Mouse (Mus musculus): ENCODE results near the gene Sp140. TPM values are rescaled to one million over a fixed set of nuclear protein-coding genes. Genes with fewer than 3 reads are reported as not detected.

Sp140 gene
- polyA plus RNA-seq, 1 experiment from 2014 or later: 1.3 TPM

DNA sequence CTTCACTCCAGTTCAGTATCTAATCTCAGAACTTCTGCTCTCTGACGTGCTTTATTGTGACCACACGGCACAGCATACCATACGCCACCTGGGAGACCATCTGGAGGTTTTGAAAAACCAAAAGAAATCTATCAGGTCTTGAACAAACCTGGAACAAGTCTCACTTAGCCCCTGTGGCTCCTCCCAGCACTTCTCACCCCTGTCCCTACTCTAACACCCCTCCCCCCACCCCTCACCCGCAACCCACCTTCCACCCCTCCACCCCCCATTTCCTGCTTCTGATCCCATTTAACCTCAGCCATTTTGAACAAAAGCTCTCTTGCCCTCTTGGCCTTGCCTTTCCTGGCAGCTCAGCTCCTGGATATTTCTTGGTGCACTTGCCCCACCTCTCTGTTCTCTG is 80.0 kb downstream of the Sp140 start:
- Histone ChIP-seq H3K4me1 (ENCODE audit: control insufficient read depth, insufficient read depth, low read length) (no peaks in the 10 kb centered on the region), H3K9me3 (ENCODE audit: control insufficient read depth, low read length) (no peaks in the 10 kb centered on the region), H3K27me3 (ENCODE audit: control insufficient read depth, insufficient read depth, low read length) (no peaks in the 10 kb centered on the region), H3K4me2 (no peak overlapping the region), H3K36me3 (ENCODE audit: control insufficient read depth, insufficient read depth, low read length) (no peaks in the 10 kb centered on the region), H3K9ac (ENCODE audit: low read length) (no peak overlapping the region), H3K27ac (ENCODE audit: low read depth, low read length) (no peak overlapping the region), H3K4me3 (ENCODE audit: low read depth, low read length) (no peak overlapping the region)
- 63% methylated on average over 4 of the region's 4 CpGs for WGBS
- no peak for DNase-seq (ENCODE audit: low spot score, missing footprints)
- no peak for ATAC-seq (ENCODE audit: low FRiP score)

DNA sequence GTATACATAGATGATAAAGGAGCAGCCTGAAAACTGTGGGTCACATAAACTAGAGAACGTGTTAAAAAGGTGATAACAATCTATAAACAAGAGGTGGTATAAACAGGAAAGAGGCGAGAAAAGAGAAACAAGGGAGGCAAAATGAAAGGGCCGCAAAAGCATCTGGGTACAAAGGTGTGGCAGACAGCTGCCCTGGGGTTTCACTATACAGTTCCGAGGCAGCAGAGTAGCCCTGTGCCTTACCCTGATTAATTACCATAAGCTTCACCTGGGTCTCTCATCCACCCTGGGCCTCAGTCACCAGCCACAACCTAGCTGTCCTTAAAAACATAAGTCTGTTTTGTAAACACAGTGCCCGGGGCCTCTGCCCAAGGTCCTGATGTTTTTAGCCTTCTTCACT is 86.5 kb downstream of the Sp140 start:
- no peak overlapping the region for H3K9ac ChIP-seq (ENCODE audit: low read length)
- 79% methylated on average over 5 of the region's 5 CpGs for WGBS
- H3K27me3 ChIP-seq (ENCODE audit: control insufficient read depth, insufficient read depth, low read length): no peaks in the 10 kb centered on the region
- H3K27ac ChIP-seq (ENCODE audit: low read depth, low read length): no peak overlapping the region
- DNase-seq (ENCODE audit: low spot score, missing footprints) (no peak), ATAC-seq (ENCODE audit: low FRiP score) (no peak)
- no peaks in the 10 kb centered on the region for H3K4me1 ChIP-seq (ENCODE audit: control insufficient read depth, insufficient read depth, low read length)
- H3K4me3 ChIP-seq (ENCODE audit: low read depth, low read length): no peak overlapping the region
- H3K9me3 ChIP-seq (ENCODE audit: control insufficient read depth, low read length): no peaks in the 10 kb centered on the region
- H3K4me2 ChIP-seq: no peak overlapping the region
- no peaks in the 10 kb centered on the region for H3K36me3 ChIP-seq (ENCODE audit: control insufficient read depth, insufficient read depth, low read length)

DNA sequence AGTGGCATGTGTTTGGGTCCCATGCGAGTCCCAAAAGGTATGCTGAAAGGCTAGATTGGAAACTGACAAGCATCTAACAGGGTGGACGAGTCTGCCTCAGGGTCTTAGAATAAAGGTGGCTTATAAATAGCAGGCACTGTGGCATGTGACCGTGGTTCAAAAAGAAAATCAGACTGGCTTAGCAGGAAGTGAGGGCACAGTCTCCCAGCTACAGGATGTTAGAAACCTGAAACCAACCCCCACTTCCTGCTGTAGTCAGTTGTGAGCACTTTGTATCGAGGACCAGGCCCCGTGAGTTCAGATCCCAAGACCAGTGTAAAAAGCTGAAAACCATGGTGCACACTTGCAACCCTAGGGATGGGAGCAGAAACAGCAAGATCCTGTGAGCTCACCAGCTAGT is 87.2 kb downstream of the Sp140 start:
- WGBS: 83% methylated on average over 5 of the region's 5 CpGs
- no peak for DNase-seq (ENCODE audit: low spot score, missing footprints)

DNA sequence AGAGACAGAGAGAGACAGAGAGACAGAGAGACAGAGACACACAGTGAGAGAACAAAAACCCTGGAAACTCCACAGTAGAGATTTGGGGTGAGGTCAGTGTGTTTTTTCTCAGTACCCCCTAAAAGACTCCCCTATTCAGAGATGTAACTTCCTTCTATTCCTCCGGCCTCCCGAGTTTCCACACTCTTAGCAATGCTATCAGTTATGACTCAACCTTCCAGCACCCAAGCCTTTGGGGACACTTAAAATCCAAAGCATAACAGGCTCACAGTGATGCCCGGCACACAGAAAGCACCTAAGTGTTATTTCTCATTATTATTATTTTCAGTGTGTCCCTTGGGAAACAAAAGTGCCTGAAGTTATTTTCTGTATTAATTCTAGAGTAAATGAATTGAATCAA is 90.4 kb downstream of the Sp140 start:
- WGBS: 91% methylated on average over 3 of the region's 3 CpGs
- Histone ChIP-seq H3K27ac (ENCODE audit: low read depth, low read length) (no peak overlapping the region), H3K9ac (ENCODE audit: low read length) (no peak overlapping the region), H3K36me3 (ENCODE audit: control insufficient read depth, insufficient read depth, low read length) (no peaks in the 10 kb centered on the region), H3K4me2 (no peak overlapping the region), H3K4me3 (ENCODE audit: low read depth, low read length) (no peak overlapping the region), H3K9me3 (ENCODE audit: control insufficient read depth, low read length) (no peaks in the 10 kb centered on the region), H3K27me3 (ENCODE audit: control insufficient read depth, insufficient read depth, low read length) (no peaks in the 10 kb centered on the region), H3K4me1 (ENCODE audit: control insufficient read depth, insufficient read depth, low read length) (no peaks in the 10 kb centered on the region)
- no peak for DNase-seq (ENCODE audit: low spot score, missing footprints)
- ATAC-seq (ENCODE audit: low FRiP score): no peak

More for the DNA sequence above, 87.2 kb downstream of the Sp140 start:
- no peaks in the 10 kb centered on the region for H3K9me3 ChIP-seq (ENCODE audit: control insufficient read depth, low read length)
- no peaks in the 10 kb centered on the region for H3K4me1 ChIP-seq (ENCODE audit: control insufficient read depth, insufficient read depth, low read length)
- no peak for ATAC-seq (ENCODE audit: low FRiP score)
- H3K9ac ChIP-seq (ENCODE audit: low read length): no peak overlapping the region
- H3K4me2 ChIP-seq: no peak overlapping the region
- no peak overlapping the region for H3K27ac ChIP-seq (ENCODE audit: low read depth, low read length)
- no peaks in the 10 kb centered on the region for H3K36me3 ChIP-seq (ENCODE audit: control insufficient read depth, insufficient read depth, low read length)
- no peaks in the 10 kb centered on the region for H3K27me3 ChIP-seq (ENCODE audit: control insufficient read depth, insufficient read depth, low read length)
- no peak overlapping the region for H3K4me3 ChIP-seq (ENCODE audit: low read depth, low read length)

DNA sequence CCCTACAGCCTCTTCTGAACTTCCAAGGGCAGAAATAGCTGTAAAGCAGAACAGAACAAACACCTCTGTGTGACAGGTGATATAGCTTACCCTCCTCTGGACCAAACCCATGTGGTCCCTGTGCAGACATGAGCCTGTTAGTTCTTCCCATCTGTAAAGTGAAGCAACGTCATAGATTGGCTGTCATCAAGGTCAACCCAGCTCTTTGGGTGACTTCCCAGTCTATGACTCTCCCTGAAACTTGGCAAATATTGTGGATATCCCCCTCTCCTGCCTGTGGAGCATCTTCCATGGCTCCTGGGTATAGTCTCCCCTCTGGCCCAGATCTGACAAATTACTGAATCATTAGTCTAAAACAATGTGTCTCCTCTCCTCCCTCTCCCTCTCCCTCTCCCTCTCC is 92.1 kb downstream of the Sp140 start:
- H3K9ac ChIP-seq (ENCODE audit: low read length): no peak overlapping the region
- ATAC-seq (ENCODE audit: low FRiP score): no peak
- H3K4me1 ChIP-seq (ENCODE audit: control insufficient read depth, insufficient read depth, low read length): no peaks in the 10 kb centered on the region
- H3K4me3 ChIP-seq (ENCODE audit: low read depth, low read length): no peak overlapping the region
- no peak overlapping the region for H3K27ac ChIP-seq (ENCODE audit: low read depth, low read length)
- 84% methylated on average over 1 of the region's 1 CpGs for WGBS
- H3K9me3 ChIP-seq (ENCODE audit: control insufficient read depth, low read length): no peaks in the 10 kb centered on the region
- H3K27me3 ChIP-seq (ENCODE audit: control insufficient read depth, insufficient read depth, low read length): no peaks in the 10 kb centered on the region
- DNase-seq (ENCODE audit: low spot score, missing footprints): no peak
- no peaks in the 10 kb centered on the region for H3K36me3 ChIP-seq (ENCODE audit: control insufficient read depth, insufficient read depth, low read length)
- H3K4me2 ChIP-seq: no peak overlapping the region

DNA sequence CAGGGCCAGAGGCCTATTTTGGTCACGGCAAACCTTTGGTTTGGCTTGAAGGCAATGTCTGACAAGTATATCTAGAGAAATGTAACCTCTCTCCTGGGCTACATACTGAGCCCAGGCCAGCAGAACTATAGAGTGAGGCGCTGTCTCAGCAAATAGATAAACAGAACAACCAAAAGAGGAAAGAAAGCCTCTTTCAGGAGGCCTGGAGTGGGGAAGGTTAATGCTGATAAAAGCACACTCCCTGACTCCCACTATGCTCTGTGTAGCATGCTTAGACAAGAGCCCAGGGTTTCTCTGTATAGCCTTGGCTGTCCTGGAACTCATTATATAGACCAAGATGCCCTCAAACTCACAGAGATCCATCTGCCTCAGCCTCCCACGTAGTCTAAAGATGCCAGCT is 93.1 kb downstream of the Sp140 start:
- no peaks in the 10 kb centered on the region for H3K4me1 ChIP-seq (ENCODE audit: control insufficient read depth, insufficient read depth, low read length)
- DNase-seq (ENCODE audit: low spot score, missing footprints) (no peak), ATAC-seq (ENCODE audit: low FRiP score) (no peak)
- no peak overlapping the region for H3K9ac ChIP-seq (ENCODE audit: low read length)
- no peak overlapping the region for H3K4me2 ChIP-seq
- no peaks in the 10 kb centered on the region for H3K36me3 ChIP-seq (ENCODE audit: control insufficient read depth, insufficient read depth, low read length)
- WGBS: 78% methylated on average over 3 of the region's 3 CpGs
- no peak overlapping the region for H3K27ac ChIP-seq (ENCODE audit: low read depth, low read length)
- H3K27me3 ChIP-seq (ENCODE audit: control insufficient read depth, insufficient read depth, low read length): no peaks in the 10 kb centered on the region
- no peaks in the 10 kb centered on the region for H3K9me3 ChIP-seq (ENCODE audit: control insufficient read depth, low read length)
- no peak overlapping the region for H3K4me3 ChIP-seq (ENCODE audit: low read depth, low read length)

Other genes with a start within 250 kb of the Sp140 start
- gene G530012D18Rik, start 24.7 kb upstream of the Sp140 start, polyA plus RNA-seq (2014; fragmentation: Nextera tagmentation; extraction: Ambion mirVana): not detected in 2 replicates
- 0.63 and 0.88 TPM in 2 replicates for gene Sp110, start 1.6 kb upstream of the Sp140 start, polyA plus RNA-seq (2014; fragmentation: Nextera tagmentation; extraction: Ambion mirVana)
- gene Sp100, start 49.6 kb downstream of the Sp140 start, polyA plus RNA-seq (2014; fragmentation: Nextera tagmentation; extraction: Ambion mirVana): 0.74 and 1.2 TPM in 2 replicates
- gene A630001G21Rik, start 178.3 kb downstream of the Sp140 start, polyA plus RNA-seq (2014; fragmentation: Nextera tagmentation; extraction: Ambion mirVana): 1.1 and 1.2 TPM in 2 replicates
- gene Cab39, start 193.1 kb downstream of the Sp140 start, polyA plus RNA-seq (2014; fragmentation: Nextera tagmentation; extraction: Ambion mirVana): 68.0 and 69.0 TPM in 2 replicates

All from midbrain, embryonic 11.5 days (tissue).